Mouse (Mus musculus) gastrocnemius, adult 8-10 months (tissue): ENCODE results near the gene Lamc2. TPM values are rescaled to one million over a fixed set of nuclear protein-coding genes. Genes with fewer than 3 reads are reported as not detected.

ENCODE experiments used
- DNase-seq, 2 experiments: peaks; one replicate each; pipeline ENCODE4 v3.0.0; 2022; ENCODE audit warnings: low spot score in 2 of 2
- total RNA-seq, 4 experiments: library from RNA; stranded (reverse); gene quantifications; 2 replicates each; pipeline ENCODE4 v1.2.4; 2022

Lamc2 gene
- total RNA-seq, 4 experiments from 2014 or later = 1.8 to 4.9 (median 3.0) TPM

GRCm38 (mm10) chr1:153180586-153181289 is 5.5 kb downstream of the Lamc2 start:
- no peak for DNase-seq

- no peak for DNase-seq
These were observed 6.1 kb downstream of the Lamc2 start for GRCm38 (mm10) chr1:153180160-153180559.

- DNase-seq = peak in 1 of 2 experiments; percentile 60
These were observed 11.4 kb downstream of the Lamc2 start for GRCm38 (mm10) chr1:153174801-153175200.

GRCm38 (mm10) chr1:153173276-153173675 is 13.0 kb downstream of the Lamc2 start:
- DNase-seq = no peak

- DNase-seq = no peak
These were observed 13.9 kb downstream of the Lamc2 start for GRCm38 (mm10) chr1:153172291-153172731.

GRCm38 (mm10) chr1:153171011-153171410 is 15.2 kb downstream of the Lamc2 start:
- no peak for DNase-seq

- no peak for DNase-seq
These were observed 18.0 kb downstream of the Lamc2 start for GRCm38 (mm10) chr1:153168293-153168692.

GRCm38 (mm10) chr1:153163831-153164230 is 22.4 kb downstream of the Lamc2 start:
- no peak for DNase-seq

GRCm38 (mm10) chr1:153159137-153159536 is 27.1 kb downstream of the Lamc2 start:
- no peak for DNase-seq

GRCm38 (mm10) chr1:153157021-153157623 is 29.1 kb downstream of the Lamc2 start:
- no peak for DNase-seq

GRCm38 (mm10) chr1:153155364-153155763 is 30.9 kb downstream of the Lamc2 start:
- DNase-seq = no peak

- DNase-seq = no peak
These were observed 32.6 kb downstream of the Lamc2 start for GRCm38 (mm10) chr1:153153619-153154137.

GRCm38 (mm10) chr1:153152594-153152993 is 33.7 kb downstream of the Lamc2 start:
- no peak for DNase-seq

GRCm38 (mm10) chr1:153145791-153146190 is 40.5 kb downstream of the Lamc2 start:
- no peak for DNase-seq

GRCm38 (mm10) chr1:153144021-153144420 is 42.2 kb downstream of the Lamc2 start:
- DNase-seq = no peak

GRCm38 (mm10) chr1:153140747-153141228 is 45.5 kb downstream of the Lamc2 start:
- no peak for DNase-seq

- no peak for DNase-seq
These were observed 46.0 kb downstream of the Lamc2 start for GRCm38 (mm10) chr1:153140265-153140664.

- DNase-seq = no peak
These were observed 46.6 kb downstream of the Lamc2 start for GRCm38 (mm10) chr1:153139635-153140034.

- no peak for DNase-seq
These were observed 47.8 kb downstream of the Lamc2 start for GRCm38 (mm10) chr1:153138486-153138885.

GRCm38 (mm10) chr1:153136647-153137046 is 49.6 kb downstream of the Lamc2 start:
- DNase-seq = peak in 1 of 2 experiments; percentile 50

GRCm38 (mm10) chr1:153133865-153134781 is 52.1 kb downstream of the Lamc2 start:
- peak; percentile 32 to 38 for DNase-seq
